Mouse (Mus musculus) midbrain, embryonic 13.5 days (tissue): ENCODE results near the gene Cenpb. TPM values are rescaled to one million over a fixed set of nuclear protein-coding genes. Genes with fewer than 3 reads are reported as not detected.

ENCODE experiments used
- ATAC-seq: fragments of 200-750 bp; cut with Nextera tagmentation; 2 replicates; pipeline ENCODE4 v1.8.0; 2017; ENCODE audit warnings: mild to moderate bottlenecking, moderate TSS enrichment, moderate library complexity
- H3K27ac ChIP-seq: fragments of 300-500 bp; sonication (generic); 2 replicates; pipeline ENCODE4 v1.5.1; 2015; ENCODE audit warnings: inconsistent platforms, mild to moderate bottlenecking, moderate library complexity
- H3K27me3 ChIP-seq: fragments of 300-500 bp; sonication (generic); 2 replicates; pipeline ENCODE4 v1.6.1; 2015; ENCODE audit warnings: mild to moderate bottlenecking, inconsistent platforms
- H3K36me3 ChIP-seq: fragments of 300-500 bp; sonication (generic); 2 replicates; pipeline ENCODE4 v1.6.1; 2015; ENCODE audit warnings: mild to moderate bottlenecking, inconsistent platforms
- H3K4me1 ChIP-seq: fragments of 300-500 bp; sonication (generic); replicated peaks from 2 replicates; pipeline ENCODE4 v1.6.1; 2015; ENCODE audit warnings: inconsistent platforms
- H3K4me2 ChIP-seq: fragments of 300-500 bp; sonication (generic); replicated peaks from 2 replicates; pipeline ENCODE4 v1.6.1; 2015; ENCODE audit warnings: moderate library complexity, mild to moderate bottlenecking, inconsistent platforms
- H3K4me3 ChIP-seq: fragments of 300-500 bp; sonication (generic); replicated peaks from 2 replicates; pipeline ENCODE4 v1.5.1; 2015; ENCODE audit warnings: mild to moderate bottlenecking, inconsistent platforms
- H3K9ac ChIP-seq: fragments of 300-500 bp; sonication (generic); replicated peaks from 2 replicates; pipeline ENCODE4 v1.6.1; 2015; ENCODE audit warnings: mild to moderate bottlenecking, inconsistent platforms
- H3K9me3 ChIP-seq: fragments of 300-500 bp; sonication (generic); 2 replicates; pipeline ENCODE4 v1.6.1; 2016; ENCODE audit warnings: mild to moderate bottlenecking, inconsistent platforms
- WGBS: fragments of 180-500 bp; shearing (Covaris S2); methylation state at CpG from one replicate; pipeline ENCODE4 v1.1.7; 2015; 5-methylcytosine and 5-hydroxymethylcytosine counted together
- polyA plus RNA-seq: library from polyadenylated mRNA; unstranded; fragments of >200 nt; fragmentation: Nextera tagmentation; extraction: Ambion mirVana; gene quantifications from 2 replicates; pipeline ENCODE4 v1.2.1, GENCODE M21; 2015

Gene Cenpb
- polyA plus RNA-seq, 1 experiment from 2014 or later: 15.0 TPM

- peaks cover 42% of the 10 kb centered on the region for H3K36me3 ChIP-seq
- no peak overlapping the region for H3K4me2 ChIP-seq
- WGBS: 30% methylated on average over 18 of the region's 18 CpGs
- peak; percentile 57 for ATAC-seq
- peaks cover 5% of the 10 kb centered on the region for H3K4me1 ChIP-seq
- no peaks in the 10 kb centered on the region for H3K9me3 ChIP-seq
- no peak overlapping the region for H3K4me3 ChIP-seq
- no peak overlapping the region for H3K9ac ChIP-seq
- no peaks in the 10 kb centered on the region for H3K27me3 ChIP-seq
- H3K27ac ChIP-seq: no peak overlapping the region
Observed at GRCm38 (mm10) chr2:131142592-131142991, 37.3 kb downstream of the Cenpb start.

GRCm38 (mm10) chr2:131141336-131141986, 38.4 kb downstream of the Cenpb start:
- Histone ChIP-seq H3K9me3 (no peaks in the 10 kb centered on the region), H3K4me1 (peaks cover 5% of the 10 kb centered on the region), H3K36me3 (peaks cover 31% of the 10 kb centered on the region), H3K27me3 (no peaks in the 10 kb centered on the region), H3K9ac (no peak overlapping the region), H3K4me3 (no peak overlapping the region), H3K27ac (no peak overlapping the region), H3K4me2 (no peak overlapping the region)
- no peak for ATAC-seq
- WGBS: 92% methylated on average over 8 of the region's 8 CpGs

- Histone ChIP-seq H3K9me3 (no peaks in the 10 kb centered on the region), H3K36me3 (peaks cover 21% of the 10 kb centered on the region), H3K4me1 (peaks cover 5% of the 10 kb centered on the region), H3K4me3 (no peak overlapping the region), H3K27ac (no peak overlapping the region), H3K9ac (no peak overlapping the region), H3K27me3 (no peaks in the 10 kb centered on the region), H3K4me2 (no peak overlapping the region)
- WGBS: 85% methylated on average over 5 of the region's 5 CpGs
- ATAC-seq: no peak
Observed at GRCm38 (mm10) chr2:131140533-131140905, 39.3 kb downstream of the Cenpb start.

GRCm38 (mm10) chr2:131139886-131140532, 39.9 kb downstream of the Cenpb start:
- H3K4me3 ChIP-seq: no peak overlapping the region
- H3K27me3 ChIP-seq: no peaks in the 10 kb centered on the region
- H3K27ac ChIP-seq: no peak overlapping the region
- no peak overlapping the region for H3K9ac ChIP-seq
- peaks cover 16% of the 10 kb centered on the region for H3K36me3 ChIP-seq
- H3K4me2 ChIP-seq: no peak overlapping the region
- ATAC-seq: no peak
- no peaks in the 10 kb centered on the region for H3K9me3 ChIP-seq
- 70% methylated on average over 5 of the region's 5 CpGs for WGBS
- peaks cover 5% of the 10 kb centered on the region for H3K4me1 ChIP-seq

- Histone ChIP-seq H3K27me3 (no peaks in the 10 kb centered on the region), H3K9me3 (no peaks in the 10 kb centered on the region), H3K9ac (no peak overlapping the region), H3K27ac (no peak overlapping the region), H3K4me2 (no peak overlapping the region), H3K4me3 (no peak overlapping the region), H3K36me3 (peaks cover 9% of the 10 kb centered on the region), H3K4me1 (peaks cover 5% of the 10 kb centered on the region)
- WGBS: 93% methylated on average over 5 of the region's 5 CpGs
- no peak for ATAC-seq
Observed at GRCm38 (mm10) chr2:131139287-131139686, 40.6 kb downstream of the Cenpb start.

- peaks cover 7% of the 10 kb centered on the region for H3K36me3 ChIP-seq
- no peak overlapping the region for H3K4me2 ChIP-seq
- H3K27ac ChIP-seq: no peak overlapping the region
- no peaks in the 10 kb centered on the region for H3K9me3 ChIP-seq
- 86% methylated on average over 7 of the region's 7 CpGs for WGBS
- H3K27me3 ChIP-seq: no peaks in the 10 kb centered on the region
- H3K4me3 ChIP-seq: no peak overlapping the region
- no peak overlapping the region for H3K9ac ChIP-seq
- H3K4me1 ChIP-seq: peaks cover 5% of the 10 kb centered on the region
- ATAC-seq: no peak
Observed at GRCm38 (mm10) chr2:131138760-131139159, 41.1 kb downstream of the Cenpb start.

- ATAC-seq: no peak
- Histone ChIP-seq H3K9me3 (no peaks in the 10 kb centered on the region), H3K36me3 (peaks cover 2% of the 10 kb centered on the region), H3K9ac (no peak overlapping the region), H3K4me2 (no peak overlapping the region), H3K27me3 (no peaks in the 10 kb centered on the region), H3K4me1 (peaks cover 5% of the 10 kb centered on the region), H3K27ac (no peak overlapping the region), H3K4me3 (no peak overlapping the region)
- 79% methylated on average over 4 of the region's 4 CpGs for WGBS
Observed at GRCm38 (mm10) chr2:131138296-131138695, 41.6 kb downstream of the Cenpb start.

GRCm38 (mm10) chr2:131135521-131136139, 44.2 kb downstream of the Cenpb start:
- no peaks in the 10 kb centered on the region for H3K9me3 ChIP-seq
- no peaks in the 10 kb centered on the region for H3K4me1 ChIP-seq
- ATAC-seq: no peak
- H3K27ac ChIP-seq: no peak overlapping the region
- no peak overlapping the region for H3K4me3 ChIP-seq
- H3K27me3 ChIP-seq: no peaks in the 10 kb centered on the region
- no peak overlapping the region for H3K4me2 ChIP-seq
- no peak overlapping the region for H3K9ac ChIP-seq
- WGBS: 80% methylated on average over 11 of the region's 11 CpGs
- H3K36me3 ChIP-seq: no peaks in the 10 kb centered on the region

- H3K4me1 ChIP-seq: no peaks in the 10 kb centered on the region
- no peaks in the 10 kb centered on the region for H3K9me3 ChIP-seq
- no peak overlapping the region for H3K27ac ChIP-seq
- H3K9ac ChIP-seq: no peak overlapping the region
- WGBS: 83% methylated on average over 8 of the region's 8 CpGs
- no peaks in the 10 kb centered on the region for H3K27me3 ChIP-seq
- no peak for ATAC-seq
- no peaks in the 10 kb centered on the region for H3K36me3 ChIP-seq
- no peak overlapping the region for H3K4me2 ChIP-seq
- no peak overlapping the region for H3K4me3 ChIP-seq
Observed at GRCm38 (mm10) chr2:131134826-131135400, 45.0 kb downstream of the Cenpb start.

GRCm38 (mm10) chr2:131134381-131134780, 45.5 kb downstream of the Cenpb start:
- H3K4me2 ChIP-seq: no peak overlapping the region
- H3K36me3 ChIP-seq: no peaks in the 10 kb centered on the region
- H3K9me3 ChIP-seq: no peaks in the 10 kb centered on the region
- 72% methylated on average over 1 of the region's 1 CpGs for WGBS
- H3K4me3 ChIP-seq: no peak overlapping the region
- no peaks in the 10 kb centered on the region for H3K4me1 ChIP-seq
- no peak overlapping the region for H3K27ac ChIP-seq
- no peaks in the 10 kb centered on the region for H3K27me3 ChIP-seq
- no peak for ATAC-seq
- H3K9ac ChIP-seq: 0 out of 2 replicates have a peak overlapping the region, but pooled peaks have one; percentile 6

GRCm38 (mm10) chr2:131132930-131133547, 46.8 kb downstream of the Cenpb start, which contains the start of gene Gm11037:
TSS of gene Gm11037 (plus strand) at chr2:131133497.
- H3K9me3 ChIP-seq: no peaks in the 10 kb centered on the region
- H3K4me1 ChIP-seq: no peaks in the 10 kb centered on the region
- H3K9ac ChIP-seq: 0 out of 2 replicates have a peak within 1 kb of the TSS, but pooled peaks have one; percentile 6
- no peaks in the 10 kb centered on the region for H3K27me3 ChIP-seq
- H3K4me2 ChIP-seq: no peak within 1 kb of the TSS
- H3K4me3 ChIP-seq: no peak within 1 kb of the TSS
- no peak for ATAC-seq
- 91% methylated on average over 9 of the region's 9 CpGs for WGBS
- no peaks in the 10 kb centered on the region for H3K36me3 ChIP-seq
- no peak within 1 kb of the TSS for H3K27ac ChIP-seq
